Mouse (Mus musculus): Measurements from ENCODE around the gene Ankrd39.
"Not testable (repeated sequence)": the region's sequence is repeated elsewhere in the genome, so short reads cannot be mapped to it uniquely, and the experiment has no call there.

Gene Ankrd39

GRCm38 (mm10) chr1:36551904-36552303, 4.7 kb upstream of the Ankrd39 start:
- DNase-seq: peak; percentile 54 to 58

- DNase-seq: peak; percentile 72 to 76
Measured at GRCm38 (mm10) chr1:36550075-36550863, 3.0 kb upstream of the Ankrd39 start.

GRCm38 (mm10) chr1:36549491-36549890, 2.2 kb upstream of the Ankrd39 start:
- no peak for DNase-seq

GRCm38 (mm10) chr1:36548771-36549170, 1.5 kb upstream of the Ankrd39 start:
- DNase-seq: no peak

- peak; percentile 55 to 76 for DNase-seq
Measured at GRCm38 (mm10) chr1:36547981-36548598, 845 bp upstream of the Ankrd39 start.

GRCm38 (mm10) chr1:36545845-36546600, 1.2 kb downstream of the Ankrd39 start:
- peak in 1 of 2 experiments; percentile 66 for DNase-seq

- no peak for DNase-seq
Measured at GRCm38 (mm10) chr1:36545382-36545781, 1.9 kb downstream of the Ankrd39 start.

GRCm38 (mm10) chr1:36542925-36543324, 4.3 kb downstream of the Ankrd39 start:
- no peak for DNase-seq

GRCm38 (mm10) chr1:36541844-36542243, 5.4 kb downstream of the Ankrd39 start:
- DNase-seq: peak; percentile 73 to 81

- DNase-seq: no peak
Measured at GRCm38 (mm10) chr1:36540807-36541206, 6.4 kb downstream of the Ankrd39 start.

- no peak for DNase-seq
Measured at GRCm38 (mm10) chr1:36540132-36540531, 7.1 kb downstream of the Ankrd39 start.

GRCm38 (mm10) chr1:36539186-36539585, 8.1 kb downstream of the Ankrd39 start, which contains the start of gene Gm42417:
Gm42417 (minus strand) TSS chr1:36539429.
- peak in 1 of 2 experiments; percentile 43 for DNase-seq

GRCm38 (mm10) chr1:36538727-36539126, 8.5 kb downstream of the Ankrd39 start:
- no peak for DNase-seq

GRCm38 (mm10) chr1:36536783-36537182, 10.5 kb downstream of the Ankrd39 start, which contains the start of gene Ankrd23:
Ankrd23 (minus strand) TSS chr1:36536883.
- not testable (repeated sequence) for DNase-seq

- no peak for DNase-seq
Measured at GRCm38 (mm10) chr1:36536397-36536728, 10.9 kb downstream of the Ankrd39 start.

- DNase-seq: peak; percentile 78 to 85
Measured at GRCm38 (mm10) chr1:36535477-36536396, 11.5 kb downstream of the Ankrd39 start.

- DNase-seq: no peak
Measured at GRCm38 (mm10) chr1:36534595-36535058, 12.6 kb downstream of the Ankrd39 start.

GRCm38 (mm10) chr1:36533546-36533945, 13.7 kb downstream of the Ankrd39 start:
- DNase-seq: no peak

GRCm38 (mm10) chr1:36531461-36531860, 15.8 kb downstream of the Ankrd39 start:
- no peak for DNase-seq

- no peak for DNase-seq
Measured at GRCm38 (mm10) chr1:36530962-36531361, 16.3 kb downstream of the Ankrd39 start.

- DNase-seq: peak in 1 of 2 experiments; percentile 56
Measured at GRCm38 (mm10) chr1:36530485-36530884, 16.8 kb downstream of the Ankrd39 start.

GRCm38 (mm10) chr1:36529875-36530274, 17.4 kb downstream of the Ankrd39 start:
- no peak for DNase-seq

Measured in cerebellum, postnatal 25 days (tissue).